Mouse (Mus musculus): ENCODE measurements around the gene Fgfr2.

Fgfr2 gene

GRCm38 (mm10) chr7:130787537-130787936 lies 2335.6 kb downstream of the Fgfr2 start:
- no peak for DNase-seq

- no peak for DNase-seq
Observed at GRCm38 (mm10) chr7:130786708-130787107, 2336.4 kb downstream of the Fgfr2 start.

- no peak for DNase-seq
Observed at GRCm38 (mm10) chr7:130785923-130786575, 2337.1 kb downstream of the Fgfr2 start.

GRCm38 (mm10) chr7:130782501-130783050 lies 2340.6 kb downstream of the Fgfr2 start:
- no peak for DNase-seq

GRCm38 (mm10) chr7:130780866-130781419 lies 2342.2 kb downstream of the Fgfr2 start:
- DNase-seq, result no peak

- DNase-seq, result no peak
Observed at GRCm38 (mm10) chr7:130773914-130774630, 2349.1 kb downstream of the Fgfr2 start, which contains the start of gene Btbd16. Btbd16 (plus strand) TSS chr7:130774069.

GRCm38 (mm10) chr7:130773171-130773830 lies 2349.8 kb downstream of the Fgfr2 start:
- DNase-seq, result no peak

GRCm38 (mm10) chr7:130770707-130771106 lies 2352.4 kb downstream of the Fgfr2 start:
- peak; percentile 90 for DNase-seq

GRCm38 (mm10) chr7:130768151-130768550 lies 2355.0 kb downstream of the Fgfr2 start:
- no peak for DNase-seq

- no peak for DNase-seq
Observed at GRCm38 (mm10) chr7:130766411-130767170, 2356.6 kb downstream of the Fgfr2 start.

GRCm38 (mm10) chr7:130764160-130764559 lies 2359.0 kb downstream of the Fgfr2 start:
- DNase-seq, result no peak

GRCm38 (mm10) chr7:130762071-130762897 lies 2360.9 kb downstream of the Fgfr2 start:
- peak; percentile 82 for DNase-seq

- DNase-seq, result no peak
Observed at GRCm38 (mm10) chr7:130757326-130757865, 2365.8 kb downstream of the Fgfr2 start.

GRCm38 (mm10) chr7:130756343-130756835 lies 2366.8 kb downstream of the Fgfr2 start:
- no peak for DNase-seq

- peak; percentile 68 for DNase-seq
Observed at GRCm38 (mm10) chr7:130754790-130755189, 2368.4 kb downstream of the Fgfr2 start.

- no peak for DNase-seq
Observed at GRCm38 (mm10) chr7:130751678-130752077, 2371.5 kb downstream of the Fgfr2 start.

- DNase-seq, result no peak
Observed at GRCm38 (mm10) chr7:130750752-130751490, 2372.2 kb downstream of the Fgfr2 start.

GRCm38 (mm10) chr7:130749165-130749564 lies 2374.0 kb downstream of the Fgfr2 start:
- no peak for DNase-seq

GRCm38 (mm10) chr7:130743239-130744025 lies 2379.7 kb downstream of the Fgfr2 start:
- DNase-seq, result no peak

Data from cerebellum, adult 9-10 months (tissue).